ENCODE assay signal across 15 mouse cellular contexts in the genomic region with DNA sequence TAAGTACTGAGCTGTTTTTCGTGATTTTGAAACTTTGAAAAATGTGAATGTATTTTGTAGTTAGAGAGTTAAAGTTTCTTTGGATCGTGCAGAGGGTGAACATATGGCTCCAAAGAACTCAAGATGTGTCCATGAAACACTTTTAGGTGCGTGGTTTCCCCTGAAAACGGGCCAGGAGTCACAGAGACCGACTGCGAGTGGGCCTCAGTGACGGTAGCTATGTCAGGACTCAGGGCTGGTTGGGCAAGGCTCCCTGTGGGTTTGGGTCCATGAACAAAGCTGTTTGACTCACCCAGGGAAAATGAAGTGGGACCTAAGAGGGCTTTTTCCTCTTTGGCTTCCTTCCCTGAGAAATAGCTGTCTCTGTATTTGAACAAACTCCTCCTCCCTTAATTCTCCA.
DNase-seq lines count a peak whose midpoint lies in the region.
"Had no signal": no experiment of that assay in that cellular context is flagged by ENCODE, and none has a peak within 500 bp of the region (broad histone marks: within the 10 kb centered on the region; RNA-seq: fewer than 3 reads in every experiment).

No protein-coding gene starts in this region.

- peak; percentile 15 to 33 for DNase-seq in layer of hippocampus, adult 8-10 months (ENCODE audit: low spot score in 2 of 2)
- no peak for DNase-seq in layer of hippocampus, postnatal 36 days
- peak; percentile 55 for DNase-seq in Muller cell, postnatal 12 days (ENCODE audit: inconsistent ontology term)
- DNase-seq in frontal cortex, postnatal 14 days (ENCODE audit: low spot score in 2 of 2): peak; percentile 22 to 34
- peak; percentile 59 to 75 for DNase-seq in left cerebral cortex, postnatal 36 days (ENCODE audit: low spot score in 2 of 2)
- no peak for DNase-seq in thymus, postnatal 0 days (ENCODE audit: low spot score)
- no peak for DNase-seq in thymus, adult 18-20 months
- DNase-seq in spleen, postnatal 36 days (ENCODE audit: low spot score in 2 of 2): no peak
- DNase-seq: adrenal gland, postnatal 10 days; cerebellum, adult 18-20 months; cerebellum, postnatal 36 days; forebrain, postnatal 0 days; gastrocnemius, postnatal 36 days; heart, postnatal 10 days; lung, postnatal 14 days had no signal

- intact Hi-C loops in left cerebral cortex, postnatal 36 days (cut with DNase I): no loop called here

Comparison
In these comparisons a context has a peak if more than half of its experiments do, and no peak if none do; other contexts are left out.
1. DNase-seq: peak in layer of hippocampus, adult 8-10 months (2 of 2), Muller cell, postnatal 12 days (single experiment), frontal cortex, postnatal 14 days (2 of 2) and left cerebral cortex, postnatal 36 days (2 of 2); none in layer of hippocampus, postnatal 36 days (0 of 2), thymus, postnatal 0 days (single experiment), thymus, adult 18-20 months (0 of 2) and spleen, postnatal 36 days (0 of 2).